11 mouse cellular contexts compared by ENCODE assay signal in genomic region chr1:60986141-60986540, GRCm38 (mm10). TPM values are rescaled to one million over a fixed set of nuclear protein-coding genes. Genes with fewer than 3 reads are reported as not detected.
"Had no signal": no experiment of that assay in that cellular context is flagged by ENCODE, and none has a peak within 500 bp of the region (broad histone marks: within the 10 kb centered on the region; RNA-seq: fewer than 3 reads in every experiment).

No protein-coding gene starts in this region.

- DNase-seq: lung, adult 18-20 months; lung, embryonic 14.5 days; lung, postnatal 10 days; lung, postnatal 4 days; midbrain, embryonic 14.5 days; right cerebral cortex, postnatal 14 days; thymus, adult 2 months; thymus, postnatal 14 days; thymus, postnatal 4 days had no signal

- ATAC-seq: midbrain, embryonic 16.5 days had no signal

RNA-seq across cellular contexts. Expression of gene Icos, which starts 8.4 kb away (rescaled TPM):
- polyA plus RNA-seq: lung, embryonic 14.5 days; midbrain, embryonic 14.5 days; myocyte had no signal
